Comparison of ENCODE assay signal across 1 mouse cellular context in genomic region chr6:11103415-11103814, GRCm38 (mm10).
TF ChIP-seq lines count a peak whose summit lies in the region.

No protein-coding gene starts in this region.

TF ChIP-seq in MEL, 35 proteins besides CTCF, POLR2A, EP300 and RAD21 (continued from another document):
- TF ChIP-seq MAX (IDR thresholded peaks at IDR 0.05; ENCODE audit: low read length) (no peak), ZMIZ1 (IDR thresholded peaks at IDR 0.05; ENCODE audit: low read depth, low read length) (no peak), ETS1 (IDR thresholded peaks at IDR 0.05; ENCODE audit: low read depth, low read length) (peak; percentile 70), UBTF (IDR thresholded peaks at IDR 0.05; ENCODE audit: borderline replicate concordance, insufficient read depth, low read depth, low read length) (no peak), TBP (IDR thresholded peaks at IDR 0.05; ENCODE audit: low read depth, low read length) (no peak), E2F4 (IDR thresholded peaks at IDR 0.05; ENCODE audit: borderline replicate concordance, low read depth, low read length) (no peak), BHLHE40 (IDR thresholded peaks at IDR 0.05; ENCODE audit: borderline replicate concordance, low read depth, low read length) (peak; percentile 88), MAFK (IDR thresholded peaks at IDR 0.05; ENCODE audit: borderline replicate concordance, low read depth, low read length) (no peak), USF2 (IDR thresholded peaks at IDR 0.05; ENCODE audit: borderline replicate concordance in 1 of 2, insufficient read depth in 1 of 2, low read depth in 1 of 2, low read length in 2 of 2) (no peak), POLR2AphosphoS2 (IDR thresholded peaks at IDR 0.05; ENCODE audit: low read length) (no peak), ZNF384 (IDR thresholded peaks at IDR 0.05; ENCODE audit: low read depth, low read length) (no peak), SMC3 (IDR thresholded peaks at IDR 0.05; ENCODE audit: low read depth, low read length) (no peak), TCF12 (IDR thresholded peaks at IDR 0.05; ENCODE audit: low read depth, low read length) (peak; percentile 59; the same call in 1 of the 2 replicates), MEF2A (IDR thresholded peaks at IDR 0.05; ENCODE audit: extremely low read depth, insufficient replicate concordance, low read depth, low read length, poor library complexity, severe bottlenecking) (no peak), MYB (IDR thresholded peaks at IDR 0.05; ENCODE audit: low read depth, low read length) (peak; percentile 77), KAT2A (conservative IDR thresholded peaks at IDR 0.05; ENCODE audit: low read depth, low read length) (no peak)
